Mouse (Mus musculus) erythroid progenitor cell, adult 5-6 weeks (primary cell): ENCODE results near the gene Gm45623. TPM values are rescaled to one million over a fixed set of nuclear protein-coding genes. Genes with fewer than 3 reads are reported as not detected.

Source experiments
- ATAC-seq: replicated peaks from 2 replicates; pipeline ENCODE4 v1.8.0; 2016; ENCODE audit warnings: moderate number of reproducible peaks, mild to moderate bottlenecking, moderate TSS enrichment, inconsistent platforms; ENCODE audit not compliant: poor library complexity, low FRiP score, severe bottlenecking
- total RNA-seq, 2 experiments: library from RNA; stranded (forward) in 1 of 2; stranded (reverse) in 1 of 2; fragments of 150-400 nt in 1 of 2; fragments of 186-747, 209-891 nt in 1 of 2; gene quantifications; 2 replicates each; pipeline versions ENCODE4 v1.2.3 to v1.2.4; 2015 to 2017; ENCODE audit warnings: low replicate concordance in 2 of 2

Gm45623 gene
- total RNA-seq (2015; ENCODE audit: low replicate concordance), result not detected in 2 replicates
- not detected in 2 replicates for total RNA-seq (2017; ENCODE audit: low replicate concordance)

- no peak for ATAC-seq
Measured at GRCm38 (mm10) chr13:56753192-56753951, at the start of gene Gm45623. TSS of gene Gm45623 (minus strand) at chr13:56753827.

GRCm38 (mm10) chr13:56797459-56797858 lies 43.8 kb upstream of the Gm45623 start:
- no peak for ATAC-seq

GRCm38 (mm10) chr13:56795501-56795900 lies 41.9 kb upstream of the Gm45623 start:
- ATAC-seq, result no peak

DNA sequence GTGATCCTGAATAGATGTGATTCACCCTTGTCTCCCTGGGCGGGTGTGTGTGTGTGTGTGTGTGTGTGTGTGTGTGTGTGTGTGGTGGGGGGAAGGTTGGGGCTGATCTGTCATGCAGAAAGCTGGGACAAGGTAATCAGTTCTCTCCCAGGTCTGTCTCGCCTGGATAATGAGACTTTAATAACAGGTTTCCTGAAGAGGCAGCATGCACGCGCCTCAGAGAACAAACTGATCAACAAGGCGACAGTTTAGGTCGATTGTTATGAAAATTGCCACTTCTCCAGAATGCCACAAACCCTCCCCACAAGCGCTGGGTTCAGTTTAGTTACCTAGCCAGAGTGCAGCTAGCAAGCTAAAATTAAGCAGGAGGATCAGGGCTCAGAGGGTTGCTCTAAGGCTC lies 40.8 kb upstream of the Gm45623 start:
- ATAC-seq, result no peak

GRCm38 (mm10) chr13:56792844-56793243 lies 39.2 kb upstream of the Gm45623 start:
- ATAC-seq, result no peak

- ATAC-seq, result no peak
Measured at GRCm38 (mm10) chr13:56790683-56791082, 37.1 kb upstream of the Gm45623 start.

- no peak for ATAC-seq
Measured at GRCm38 (mm10) chr13:56782621-56783020, 29.0 kb upstream of the Gm45623 start.

- ATAC-seq, result no peak; the same call in 1 of the 2 replicates
Measured at GRCm38 (mm10) chr13:56781697-56782096, 28.1 kb upstream of the Gm45623 start.

GRCm38 (mm10) chr13:56780746-56781469 lies 27.3 kb upstream of the Gm45623 start:
- ATAC-seq, result no peak

- no peak for ATAC-seq
Measured at GRCm38 (mm10) chr13:56774304-56774703, 20.7 kb upstream of the Gm45623 start.

DNA sequence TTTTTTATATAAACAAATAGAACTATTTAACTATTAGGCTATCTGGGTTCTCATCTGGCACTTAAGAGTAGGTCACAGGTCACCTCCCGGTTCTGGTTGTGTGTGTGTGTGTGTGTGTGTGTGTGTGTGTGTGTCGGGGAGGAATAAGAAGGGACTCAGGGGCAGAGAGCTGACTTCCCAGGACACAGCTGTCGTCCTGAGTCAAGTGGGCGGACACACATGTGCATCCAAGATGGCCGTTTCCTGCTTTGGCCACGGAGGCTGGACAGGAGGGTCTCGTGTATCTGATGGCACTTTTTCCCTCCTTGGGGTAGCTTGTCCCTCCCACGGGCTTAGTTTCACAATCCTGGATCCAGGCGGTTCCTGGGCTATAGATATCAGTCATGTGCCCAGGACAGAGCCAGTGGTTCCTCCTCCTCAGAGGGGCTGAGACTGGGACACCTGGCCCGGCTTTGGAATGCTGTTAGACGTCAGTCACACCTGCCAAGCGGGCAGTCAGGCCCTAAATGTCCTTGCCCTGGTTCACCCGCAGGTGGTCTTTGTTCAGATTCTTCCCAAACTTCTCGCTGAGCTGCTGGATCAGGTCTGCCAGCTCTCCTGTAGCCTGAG lies 19.7 kb upstream of the Gm45623 start:
- ATAC-seq, result no peak

GRCm38 (mm10) chr13:56772592-56772991 lies 19.0 kb upstream of the Gm45623 start:
- no peak for ATAC-seq

- no peak for ATAC-seq
Measured at GRCm38 (mm10) chr13:56770786-56771185, 17.2 kb upstream of the Gm45623 start.

DNA sequence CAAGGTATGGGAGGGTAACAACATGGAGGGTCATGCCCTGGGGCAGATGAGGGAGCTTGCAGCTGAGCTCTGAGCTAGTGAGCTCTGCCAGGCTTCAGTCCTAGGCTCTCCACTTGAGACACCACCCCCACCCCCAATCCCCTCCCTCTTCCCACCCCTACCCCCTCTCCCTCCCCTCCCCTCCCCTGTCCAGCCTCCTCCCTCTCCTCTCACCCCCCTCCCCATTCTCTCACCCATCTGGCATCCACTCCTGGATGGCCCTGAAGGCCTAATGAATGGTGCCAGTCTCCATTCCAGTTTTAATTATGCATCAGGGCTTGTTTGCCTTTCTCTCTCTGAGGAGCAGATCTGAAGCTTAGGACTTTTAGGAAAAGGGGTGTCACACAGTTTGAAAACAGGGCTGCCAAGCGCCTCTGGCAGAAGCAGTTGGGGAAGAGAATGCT lies 16.5 kb upstream of the Gm45623 start:
- no peak for ATAC-seq

DNA sequence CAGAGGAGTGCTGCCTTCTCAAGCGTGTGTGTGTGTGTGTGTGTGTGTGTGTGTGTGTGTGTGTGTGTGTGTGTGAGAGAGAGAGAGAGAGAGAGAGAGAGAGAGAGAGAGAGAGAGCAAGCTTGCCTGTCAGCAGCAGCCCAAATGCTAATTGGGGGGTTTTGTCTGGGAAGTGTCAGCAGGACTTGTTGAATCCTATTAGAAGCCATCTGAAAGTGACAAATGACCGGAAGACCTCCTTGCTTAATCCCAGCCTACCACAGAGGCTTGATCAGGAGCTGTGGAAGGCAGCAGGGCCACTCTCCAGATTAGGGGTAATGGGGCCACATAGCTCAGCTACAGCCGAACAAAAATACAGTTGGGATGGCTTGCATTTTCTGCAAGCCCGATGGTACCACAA lies 15.8 kb upstream of the Gm45623 start:
- no peak for ATAC-seq

DNA sequence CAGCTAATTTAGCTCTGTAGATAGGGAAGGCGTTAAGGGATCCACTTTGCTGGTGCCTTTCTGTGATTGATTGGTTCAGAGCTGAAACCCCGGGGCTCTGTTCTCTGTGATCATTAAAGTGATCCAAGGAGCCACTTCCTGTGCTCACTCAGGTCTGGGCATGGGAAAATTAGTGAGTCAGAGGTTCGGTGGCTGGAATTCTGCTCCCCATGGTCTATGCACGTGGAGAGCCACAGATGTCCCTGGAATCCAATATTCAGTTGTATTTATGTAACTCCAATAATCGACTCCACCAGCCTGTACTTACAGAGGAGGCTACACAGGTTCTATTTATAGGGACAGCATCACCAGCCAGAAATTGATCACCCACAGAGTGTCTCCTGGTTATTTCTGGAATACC lies 12.6 kb upstream of the Gm45623 start:
- ATAC-seq, result no peak

DNA sequence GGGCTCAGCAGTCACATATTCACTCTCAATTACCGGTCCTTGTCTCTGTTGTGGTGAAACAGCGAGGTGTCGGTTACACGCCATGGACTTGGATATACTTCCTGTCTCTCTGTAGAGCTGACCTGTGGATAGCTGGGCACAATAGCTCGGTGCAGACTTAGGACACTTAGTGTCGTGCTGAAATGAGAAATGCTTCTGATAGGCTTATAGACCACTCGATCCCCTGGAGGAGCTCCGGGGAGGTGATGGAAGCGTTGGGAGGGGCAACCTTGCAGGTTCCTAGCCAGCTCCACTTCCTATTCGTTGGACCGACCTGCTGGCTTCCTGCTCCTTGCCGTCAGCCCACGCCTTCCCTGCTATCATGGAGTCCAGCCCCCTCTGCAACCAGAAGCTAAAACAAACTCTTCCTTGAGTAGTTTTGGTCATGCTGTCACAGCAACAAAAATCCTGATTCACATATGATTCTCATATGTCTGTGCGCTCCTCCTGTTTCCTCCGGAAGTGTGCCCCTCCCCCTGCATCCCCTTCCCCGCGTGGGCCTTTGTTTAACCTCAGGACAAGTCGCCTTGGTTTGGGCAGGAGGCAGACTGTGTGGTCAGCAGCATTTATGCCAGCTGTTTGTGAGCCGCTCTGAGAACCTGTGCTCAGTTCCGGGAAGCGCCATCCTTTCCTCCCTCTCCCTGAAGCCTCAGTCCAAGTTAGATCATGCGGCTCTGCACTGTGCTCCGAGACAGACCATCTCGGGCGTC lies 11.8 kb upstream of the Gm45623 start:
- ATAC-seq, result no peak

DNA sequence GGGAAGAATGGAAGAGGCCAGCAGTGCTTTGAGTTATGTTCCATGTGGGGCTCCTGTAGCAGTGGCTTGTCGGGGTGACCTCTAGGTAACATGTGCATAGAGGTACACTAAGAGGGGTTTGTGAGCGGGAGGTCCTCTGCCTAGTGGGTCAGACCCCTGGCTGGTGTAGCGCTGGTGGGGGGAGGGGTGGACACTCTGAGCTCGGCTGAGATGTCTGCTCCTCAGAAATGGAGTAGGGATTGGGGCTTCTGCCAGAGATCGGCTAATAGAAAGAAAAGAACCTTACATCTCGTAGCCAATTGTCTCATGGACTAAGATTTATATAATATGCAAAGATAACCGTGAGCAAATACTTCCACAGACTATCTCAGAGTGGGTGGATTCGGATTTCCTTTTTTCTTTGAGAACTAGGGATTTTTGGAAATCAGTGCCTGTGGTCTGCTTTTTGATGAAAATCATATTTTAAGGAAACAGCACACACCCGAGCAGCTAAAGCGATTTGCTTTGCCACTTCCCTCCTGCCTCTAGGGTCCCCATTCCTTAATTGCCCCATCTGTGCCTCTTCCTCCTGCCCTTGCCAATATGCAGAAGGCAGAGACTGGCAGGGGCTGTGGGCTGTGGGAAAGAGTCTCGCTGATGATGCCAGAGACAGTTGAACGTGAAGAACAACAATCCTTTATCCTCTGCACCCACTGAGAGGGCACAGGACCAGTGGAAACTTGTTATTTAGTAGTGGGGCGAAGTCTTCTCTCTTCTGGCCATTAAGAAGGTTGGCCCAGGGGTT lies 9.0 kb upstream of the Gm45623 start:
- no peak for ATAC-seq

DNA sequence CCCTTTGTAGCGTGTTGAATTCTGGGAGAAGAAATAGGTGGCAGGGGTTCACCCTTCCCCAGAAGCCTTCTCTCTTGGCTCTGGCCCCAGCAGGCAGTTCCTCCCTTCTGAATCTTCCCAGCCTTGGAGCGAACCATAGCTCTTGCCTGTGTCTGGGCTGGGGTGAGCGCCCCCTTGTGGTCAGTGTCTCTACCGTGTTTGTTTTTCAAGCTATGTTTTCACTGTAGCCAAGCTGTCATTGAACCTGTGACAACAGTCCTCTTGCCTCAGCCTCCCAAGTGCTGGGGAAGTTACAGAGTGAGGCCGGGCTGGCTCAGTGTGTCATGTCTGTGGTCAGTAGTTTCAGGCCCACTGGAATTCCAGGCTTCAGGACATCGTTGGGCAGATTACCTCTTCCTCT lies 4.9 kb upstream of the Gm45623 start:
- no peak for ATAC-seq
